10 mouse cellular contexts compared by ENCODE assay signal in genomic region chr12:36721223-36721622, GRCm38 (mm10).
DNase-seq lines count a peak whose midpoint lies in the region; ATAC-seq and TF ChIP-seq lines count a peak whose summit lies in the region.
"Had no signal": no experiment of that assay in that cellular context is flagged by ENCODE, and none has a peak within 500 bp of the region (broad histone marks: within the 10 kb centered on the region; RNA-seq: fewer than 3 reads in every experiment).

No protein-coding gene starts in this region.

- no peaks in the 10 kb centered on the region for H3K4me1 ChIP-seq in hindbrain, embryonic 14.5 days (replicated peaks; ENCODE audit: control insufficient read depth, insufficient read depth, low read length)
- peaks cover 9% of the 10 kb centered on the region; the same call in 1 of the 2 replicates for H3K4me1 ChIP-seq in limb, embryonic 15.5 days

- DNase-seq in cerebellum, postnatal 14 days, result peak; percentile 7 to 12
- no peak for DNase-seq in cerebellum, adult 9-11 months
- no peak for DNase-seq in layer of hippocampus, adult 2 months (ENCODE audit: low spot score in 2 of 2)
- DNase-seq in layer of hippocampus, adult 9-10 months (ENCODE audit: low spot score), result no peak
- no peak for DNase-seq in hindbrain, embryonic 14.5 days (ENCODE audit: low spot score)
- no peak for DNase-seq in natural killer cell, adult 2 months (ENCODE audit: low spot score in 2 of 2)
- DNase-seq in heart, postnatal 10 days, result no peak
- DNase-seq: right cerebral cortex, postnatal 4 days; thymus, adult 18-20 months had no signal

- ATAC-seq in hindbrain, embryonic 14.5 days (ENCODE audit: low FRiP score), result peak; percentile 59
- peak; percentile 83 for ATAC-seq in limb, embryonic 15.5 days (ENCODE audit: insufficient number of reproducible peaks, low FRiP score, low TSS enrichment, low read depth)

- H3K36me3 ChIP-seq in hindbrain, embryonic 14.5 days (replicated peaks; ENCODE audit: control insufficient read depth, insufficient read depth), result no peaks in the 10 kb centered on the region
- H3K36me3 ChIP-seq in limb, embryonic 15.5 days, result no peaks in the 10 kb centered on the region

- H3K9ac ChIP-seq in hindbrain, embryonic 14.5 days, result no peak overlapping the region
- no peak overlapping the region for H3K9ac ChIP-seq in limb, embryonic 15.5 days

- 25% methylated on average over 6 of the region's 6 CpGs for WGBS in hindbrain, embryonic 14.5 days
- 20% methylated on average over 6 of the region's 6 CpGs for WGBS in limb, embryonic 15.5 days

- intact Hi-C loops in heart, postnatal 10 days (cut with DNase I), result loop anchor here (2.0 to 5.0 kb wide), 3 partner anchors 196 to 226 kb away; no protein-coding TSS in a partner anchor

- H3K9me3 ChIP-seq in hindbrain, embryonic 14.5 days (ENCODE audit: control insufficient read depth, low read length), result no peaks in the 10 kb centered on the region
- no peaks in the 10 kb centered on the region for H3K9me3 ChIP-seq in limb, embryonic 15.5 days

- TF ChIP-seq CTCF in layer of hippocampus, adult 2 months (conservative IDR thresholded peaks at IDR 0.05), result 0 out of 2 replicates have a peak, but pooled peaks have one; percentile 4

- no peak overlapping the region for H3K27ac ChIP-seq in layer of hippocampus, adult 2 months
- H3K27ac ChIP-seq in hindbrain, embryonic 14.5 days, result no peak overlapping the region
- H3K27ac ChIP-seq in limb, embryonic 15.5 days, result peak overlapping the region; percentile 73

- H3K4me3 ChIP-seq in layer of hippocampus, adult 2 months, result no peak overlapping the region
- H3K4me3 ChIP-seq in hindbrain, embryonic 14.5 days (replicated peaks; ENCODE audit: low read length), result no peak overlapping the region
- H3K4me3 ChIP-seq in limb, embryonic 15.5 days, result no peak overlapping the region

- no peaks in the 10 kb centered on the region for H3K27me3 ChIP-seq in hindbrain, embryonic 14.5 days (ENCODE audit: control insufficient read depth, insufficient read depth, low read length)
- H3K27me3 ChIP-seq in limb, embryonic 15.5 days, result no peaks in the 10 kb centered on the region

- H3K4me2 ChIP-seq in hindbrain, embryonic 14.5 days (replicated peaks), result no peak overlapping the region
- H3K4me2 ChIP-seq in limb, embryonic 15.5 days, result 0 out of 2 replicates have a peak overlapping the region, but pooled peaks have one; percentile 12

Comparison
In these comparisons a context has a peak if more than half of its experiments do, and no peak if none do; other contexts are left out.
1. DNase-seq: peak in cerebellum, postnatal 14 days (2 of 2); none in cerebellum, adult 9-11 months (single experiment), layer of hippocampus, adult 2 months (0 of 2), layer of hippocampus, adult 9-10 months (single experiment), hindbrain, embryonic 14.5 days (single experiment), natural killer cell, adult 2 months (0 of 2) and heart, postnatal 10 days (0 of 2).